Mouse (Mus musculus): ENCODE measurements around the gene Tbl3. TPM values are rescaled to one million over a fixed set of nuclear protein-coding genes. Genes with fewer than 3 reads are reported as not detected.
"Not testable (repeated sequence)": the region's sequence is repeated elsewhere in the genome, so short reads cannot be mapped to it uniquely, and the experiment has no call there.

The Tbl3 gene
- polyA plus RNA-seq, 1 experiment: 89.5 TPM

GRCm38 (mm10) chr17:24719494-24720222 is 12.2 kb upstream of the Tbl3 start:
- no peaks in the 10 kb centered on the region; the same call in 1 of the 2 replicates for H3K36me3 ChIP-seq (ENCODE audit: control insufficient read depth, insufficient read depth, low read length)
- TF ChIP-seq CTCF (IDR thresholded peaks at IDR 0.05; ENCODE audit: control insufficient read depth, insufficient read depth, insufficient replicate concordance, low read depth, low read length): 0 out of 2 replicates have a peak, but pooled peaks have one; percentile 8
- TF ChIP-seq POLR2A (IDR thresholded peaks at IDR 0.05; ENCODE audit: control insufficient read depth, low read depth, low read length): peak; percentile 99
- peak overlapping the region; percentile 96 for H3K4me3 ChIP-seq (ENCODE audit: control insufficient read depth, low read depth, low read length)
- H3K27ac ChIP-seq (ENCODE audit: control insufficient read depth, insufficient read depth, low read depth, low read length): peak overlapping the region; percentile 91
- H3K27me3 ChIP-seq (ENCODE audit: control insufficient read depth, insufficient read depth, low read length): no peaks in the 10 kb centered on the region
- peaks cover 2% of the 10 kb centered on the region for H3K4me1 ChIP-seq (ENCODE audit: control insufficient read depth, insufficient read depth, low read length)

- Histone ChIP-seq H3K4me3 (ENCODE audit: control insufficient read depth, low read depth, low read length) (peak overlapping the region; percentile 96), H3K27ac (ENCODE audit: control insufficient read depth, insufficient read depth, low read depth, low read length) (peak overlapping the region; percentile 79; the same call in 1 of the 2 replicates)
- H3K27me3 ChIP-seq (ENCODE audit: control insufficient read depth, insufficient read depth, low read length); H3K36me3 ChIP-seq (ENCODE audit: control insufficient read depth, insufficient read depth, low read length); H3K4me1 ChIP-seq (ENCODE audit: control insufficient read depth, insufficient read depth, low read length): not testable (repeated sequence)
These were observed 11.5 kb upstream of the Tbl3 start for GRCm38 (mm10) chr17:24718938-24719337.

- Histone ChIP-seq H3K4me3 (ENCODE audit: control insufficient read depth, low read depth, low read length) (peak within 1 kb of the TSS; percentile 96), H3K27ac (ENCODE audit: control insufficient read depth, insufficient read depth, low read depth, low read length) (peak within 1 kb of the TSS; percentile 79), H3K36me3 (ENCODE audit: control insufficient read depth, insufficient read depth, low read length) (no peaks in the 10 kb centered on the region; the same call in 1 of the 2 replicates), H3K4me1 (ENCODE audit: control insufficient read depth, insufficient read depth, low read length) (no peaks in the 10 kb centered on the region), H3K27me3 (ENCODE audit: control insufficient read depth, insufficient read depth, low read length) (no peaks in the 10 kb centered on the region)
- peak; percentile 84; the same call in 1 of the 2 replicates for TF ChIP-seq POLR2A (IDR thresholded peaks at IDR 0.05; ENCODE audit: control insufficient read depth, low read depth, low read length)
- no peak for TF ChIP-seq CTCF (IDR thresholded peaks at IDR 0.05; ENCODE audit: control insufficient read depth, insufficient read depth, insufficient replicate concordance, low read depth, low read length)
These were observed 10.5 kb upstream of the Tbl3 start, which contains the start of the genes Rnf151 and Rps2 for GRCm38 (mm10) chr17:24717943-24718342. Gene Rnf151, minus strand, starts transcription at chr17:24718063. Gene Rps2, plus strand, starts transcription at chr17:24718116.

GRCm38 (mm10) chr17:24716166-24716682 is 8.8 kb upstream of the Tbl3 start:
- Histone ChIP-seq H3K27me3 (ENCODE audit: control insufficient read depth, insufficient read depth, low read length) (no peaks in the 10 kb centered on the region), H3K4me3 (ENCODE audit: control insufficient read depth, low read depth, low read length) (peak overlapping the region; percentile 96), H3K27ac (ENCODE audit: control insufficient read depth, insufficient read depth, low read depth, low read length) (no peak overlapping the region), H3K4me1 (ENCODE audit: control insufficient read depth, insufficient read depth, low read length) (no peaks in the 10 kb centered on the region), H3K36me3 (ENCODE audit: control insufficient read depth, insufficient read depth, low read length) (no peaks in the 10 kb centered on the region; the same call in 1 of the 2 replicates)
- TF ChIP-seq POLR2A (IDR thresholded peaks at IDR 0.05; ENCODE audit: control insufficient read depth, low read depth, low read length) (no peak), CTCF (IDR thresholded peaks at IDR 0.05; ENCODE audit: control insufficient read depth, insufficient read depth, insufficient replicate concordance, low read depth, low read length) (no peak)

- Histone ChIP-seq H3K4me1 (ENCODE audit: control insufficient read depth, insufficient read depth, low read length) (no peaks in the 10 kb centered on the region), H3K27me3 (ENCODE audit: control insufficient read depth, insufficient read depth, low read length) (no peaks in the 10 kb centered on the region), H3K4me3 (ENCODE audit: control insufficient read depth, low read depth, low read length) (peak overlapping the region; percentile 96), H3K27ac (ENCODE audit: control insufficient read depth, insufficient read depth, low read depth, low read length) (no peak overlapping the region), H3K36me3 (ENCODE audit: control insufficient read depth, insufficient read depth, low read length) (no peaks in the 10 kb centered on the region; the same call in 1 of the 2 replicates)
- TF ChIP-seq CTCF (IDR thresholded peaks at IDR 0.05; ENCODE audit: control insufficient read depth, insufficient read depth, insufficient replicate concordance, low read depth, low read length): no peak
- TF ChIP-seq POLR2A (IDR thresholded peaks at IDR 0.05; ENCODE audit: control insufficient read depth, low read depth, low read length): no peak
These were observed 8.1 kb upstream of the Tbl3 start for GRCm38 (mm10) chr17:24715556-24715955.

GRCm38 (mm10) chr17:24708646-24709045 is 1.2 kb upstream of the Tbl3 start:
- Histone ChIP-seq H3K27ac (ENCODE audit: control insufficient read depth, insufficient read depth, low read depth, low read length) (no peak overlapping the region), H3K27me3 (ENCODE audit: control insufficient read depth, insufficient read depth, low read length) (no peaks in the 10 kb centered on the region), H3K4me1 (ENCODE audit: control insufficient read depth, insufficient read depth, low read length) (peaks cover 3% of the 10 kb centered on the region), H3K4me3 (ENCODE audit: control insufficient read depth, low read depth, low read length) (no peak overlapping the region), H3K36me3 (ENCODE audit: control insufficient read depth, insufficient read depth, low read length) (no peaks in the 10 kb centered on the region; the same call in 1 of the 2 replicates)
- TF ChIP-seq CTCF (IDR thresholded peaks at IDR 0.05; ENCODE audit: control insufficient read depth, insufficient read depth, insufficient replicate concordance, low read depth, low read length): no peak
- no peak for TF ChIP-seq POLR2A (IDR thresholded peaks at IDR 0.05; ENCODE audit: control insufficient read depth, low read depth, low read length)

GRCm38 (mm10) chr17:24707801-24708425 is 453 bp upstream of the Tbl3 start:
- peak overlapping the region; percentile 63 for H3K27ac ChIP-seq (ENCODE audit: control insufficient read depth, insufficient read depth, low read depth, low read length)
- H3K4me1 ChIP-seq (ENCODE audit: control insufficient read depth, insufficient read depth, low read length): peaks cover 3% of the 10 kb centered on the region
- peak overlapping the region; percentile 91 for H3K4me3 ChIP-seq (ENCODE audit: control insufficient read depth, low read depth, low read length)
- no peaks in the 10 kb centered on the region for H3K27me3 ChIP-seq (ENCODE audit: control insufficient read depth, insufficient read depth, low read length)
- no peaks in the 10 kb centered on the region; the same call in 1 of the 2 replicates for H3K36me3 ChIP-seq (ENCODE audit: control insufficient read depth, insufficient read depth, low read length)
- no peak for TF ChIP-seq POLR2A (IDR thresholded peaks at IDR 0.05; ENCODE audit: control insufficient read depth, low read depth, low read length)
- TF ChIP-seq CTCF (IDR thresholded peaks at IDR 0.05; ENCODE audit: control insufficient read depth, insufficient read depth, insufficient replicate concordance, low read depth, low read length): no peak
